Mouse (Mus musculus): ENCODE measurements at regions not wholly inside any gene's neighbourhood (a gene's known extent, or its start where the extent isn't known, plus 50 kb on each side); places are given as distances from the start of the nearest gene placed in this dataset.

- H3K4me3 ChIP-seq (ENCODE audit: insufficient read depth, low read depth, low read length): no peak overlapping the region
- no peaks in the 10 kb centered on the region for H3K36me3 ChIP-seq (ENCODE audit: control insufficient read depth, insufficient read depth, low read length)
- H3K4me1 ChIP-seq (ENCODE audit: control insufficient read depth, insufficient read depth, low read length): no peaks in the 10 kb centered on the region
- no peak for DNase-seq (ENCODE audit: extremely low read depth, low read depth, low spot score)
- no peaks in the 10 kb centered on the region for H3K79me2 ChIP-seq (ENCODE audit: control insufficient read depth, insufficient read depth, low read length)
- H3K27me3 ChIP-seq (ENCODE audit: control insufficient read depth, insufficient read depth, low read length): no peaks in the 10 kb centered on the region
- WGBS: 90% methylated on average over 2 of the region's 2 CpGs
- no peak overlapping the region for H3K27ac ChIP-seq (replicated peaks; ENCODE audit: insufficient read depth, low read depth, low read length)
- no peak overlapping the region for H3K9ac ChIP-seq (ENCODE audit: low read depth, low read length)
- TF ChIP-seq POLR2A (IDR thresholded peaks at IDR 0.05; ENCODE audit: extremely low read depth, insufficient read depth, low read length) (no peak), CTCF (IDR thresholded peaks at IDR 0.05; ENCODE audit: low read depth, low read length) (no peak)
These were observed 109.0 kb upstream of the Ddit4l start for GRCm38 (mm10) chr3:137512411-137512810.

GRCm38 (mm10) chr3:137513026-137513425 is 108.4 kb upstream of the Ddit4l start:
- TF ChIP-seq POLR2A (IDR thresholded peaks at IDR 0.05; ENCODE audit: extremely low read depth, insufficient read depth, low read length) (no peak), CTCF (IDR thresholded peaks at IDR 0.05; ENCODE audit: low read depth, low read length) (no peak)
- H3K4me1 ChIP-seq (ENCODE audit: control insufficient read depth, insufficient read depth, low read length): no peaks in the 10 kb centered on the region
- no peaks in the 10 kb centered on the region for H3K79me2 ChIP-seq (ENCODE audit: control insufficient read depth, insufficient read depth, low read length)
- H3K9ac ChIP-seq (ENCODE audit: low read depth, low read length): no peak overlapping the region
- H3K4me3 ChIP-seq (ENCODE audit: insufficient read depth, low read depth, low read length): no peak overlapping the region
- 68% methylated on average over 6 of the region's 6 CpGs for WGBS
- DNase-seq (ENCODE audit: extremely low read depth, low read depth, low spot score): no peak
- H3K27ac ChIP-seq (replicated peaks; ENCODE audit: insufficient read depth, low read depth, low read length): no peak overlapping the region
- no peaks in the 10 kb centered on the region for H3K27me3 ChIP-seq (ENCODE audit: control insufficient read depth, insufficient read depth, low read length)
- H3K36me3 ChIP-seq (ENCODE audit: control insufficient read depth, insufficient read depth, low read length): no peaks in the 10 kb centered on the region

DNA sequence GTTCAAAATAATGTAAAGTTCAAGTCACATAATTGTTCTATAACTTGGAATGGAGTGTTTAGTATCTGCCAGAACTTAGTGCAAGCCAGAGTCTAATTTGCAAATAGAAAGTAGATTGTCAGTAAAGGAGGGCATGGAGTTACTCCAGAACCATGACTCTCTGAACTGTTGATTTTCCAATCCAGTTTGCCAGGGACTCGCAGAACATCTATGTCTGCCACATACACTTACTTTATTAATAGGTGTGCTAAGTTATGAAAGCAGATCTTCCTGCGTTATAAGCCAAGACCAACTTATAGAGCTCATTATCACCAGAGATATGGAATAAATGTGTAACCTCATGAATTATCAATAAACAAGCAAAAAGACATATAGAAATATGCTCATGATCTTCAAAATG is 107.2 kb upstream of the Ddit4l start:
- Histone ChIP-seq H3K27ac (replicated peaks; ENCODE audit: insufficient read depth, low read depth, low read length) (no peak overlapping the region), H3K4me3 (ENCODE audit: insufficient read depth, low read depth, low read length) (no peak overlapping the region), H3K27me3 (ENCODE audit: control insufficient read depth, insufficient read depth, low read length) (no peaks in the 10 kb centered on the region), H3K36me3 (ENCODE audit: control insufficient read depth, insufficient read depth, low read length) (no peaks in the 10 kb centered on the region), H3K4me1 (ENCODE audit: control insufficient read depth, insufficient read depth, low read length) (no peaks in the 10 kb centered on the region), H3K79me2 (ENCODE audit: control insufficient read depth, insufficient read depth, low read length) (no peaks in the 10 kb centered on the region), H3K9ac (ENCODE audit: low read depth, low read length) (no peak overlapping the region)
- 94% methylated on average over 2 of the region's 2 CpGs for WGBS
- TF ChIP-seq CTCF (IDR thresholded peaks at IDR 0.05; ENCODE audit: low read depth, low read length): no peak
- DNase-seq (ENCODE audit: extremely low read depth, low read depth, low spot score): no peak

- Histone ChIP-seq H3K36me3 (ENCODE audit: control insufficient read depth, insufficient read depth, low read length) (no peaks in the 10 kb centered on the region), H3K9ac (ENCODE audit: low read depth, low read length) (no peak overlapping the region), H3K4me3 (ENCODE audit: insufficient read depth, low read depth, low read length) (no peak overlapping the region), H3K27ac (replicated peaks; ENCODE audit: insufficient read depth, low read depth, low read length) (no peak overlapping the region), H3K27me3 (ENCODE audit: control insufficient read depth, insufficient read depth, low read length) (no peaks in the 10 kb centered on the region), H3K79me2 (ENCODE audit: control insufficient read depth, insufficient read depth, low read length) (no peaks in the 10 kb centered on the region), H3K4me1 (ENCODE audit: control insufficient read depth, insufficient read depth, low read length) (no peaks in the 10 kb centered on the region)
- no peak for TF ChIP-seq POLR2A (IDR thresholded peaks at IDR 0.05; ENCODE audit: extremely low read depth, insufficient read depth, low read length)
- TF ChIP-seq CTCF (IDR thresholded peaks at IDR 0.05; ENCODE audit: low read depth, low read length): no peak
- DNase-seq (ENCODE audit: extremely low read depth, low read depth, low spot score): no peak
- WGBS: 74% methylated on average over 4 of the region's 4 CpGs
These were observed 104.0 kb upstream of the Ddit4l start for GRCm38 (mm10) chr3:137517433-137517832.

- WGBS: 89% methylated on average over 1 of the region's 1 CpGs
- Histone ChIP-seq H3K36me3 (ENCODE audit: control insufficient read depth, insufficient read depth, low read length) (no peaks in the 10 kb centered on the region), H3K27ac (replicated peaks; ENCODE audit: insufficient read depth, low read depth, low read length) (no peak overlapping the region), H3K79me2 (ENCODE audit: control insufficient read depth, insufficient read depth, low read length) (no peaks in the 10 kb centered on the region), H3K9ac (ENCODE audit: low read depth, low read length) (no peak overlapping the region), H3K4me3 (ENCODE audit: insufficient read depth, low read depth, low read length) (no peak overlapping the region), H3K4me1 (ENCODE audit: control insufficient read depth, insufficient read depth, low read length) (no peaks in the 10 kb centered on the region), H3K27me3 (ENCODE audit: control insufficient read depth, insufficient read depth, low read length) (no peaks in the 10 kb centered on the region)
- DNase-seq (ENCODE audit: extremely low read depth, low read depth, low spot score): no peak
- TF ChIP-seq CTCF (IDR thresholded peaks at IDR 0.05; ENCODE audit: low read depth, low read length) (no peak), POLR2A (IDR thresholded peaks at IDR 0.05; ENCODE audit: extremely low read depth, insufficient read depth, low read length) (no peak)
These were observed 101.2 kb upstream of the Ddit4l start for GRCm38 (mm10) chr3:137520191-137520590.

- no peak overlapping the region for H3K27ac ChIP-seq (replicated peaks; ENCODE audit: insufficient read depth, low read depth, low read length)
- no peaks in the 10 kb centered on the region for H3K79me2 ChIP-seq (ENCODE audit: control insufficient read depth, insufficient read depth, low read length)
- no peaks in the 10 kb centered on the region for H3K36me3 ChIP-seq (ENCODE audit: control insufficient read depth, insufficient read depth, low read length)
- DNase-seq (ENCODE audit: extremely low read depth, low read depth, low spot score): no peak
- H3K27me3 ChIP-seq (ENCODE audit: control insufficient read depth, insufficient read depth, low read length): no peaks in the 10 kb centered on the region
- H3K4me1 ChIP-seq (ENCODE audit: control insufficient read depth, insufficient read depth, low read length): no peaks in the 10 kb centered on the region
- WGBS: 84% methylated on average over 12 of the region's 12 CpGs
- H3K4me3 ChIP-seq (ENCODE audit: insufficient read depth, low read depth, low read length): no peak overlapping the region
- no peak overlapping the region for H3K9ac ChIP-seq (ENCODE audit: low read depth, low read length)
- no peak for TF ChIP-seq POLR2A (IDR thresholded peaks at IDR 0.05; ENCODE audit: extremely low read depth, insufficient read depth, low read length)
- no peak for TF ChIP-seq CTCF (IDR thresholded peaks at IDR 0.05; ENCODE audit: low read depth, low read length)
These were observed 95.5 kb upstream of the Ddit4l start for GRCm38 (mm10) chr3:137525606-137526575.
